Mouse (Mus musculus) 3T3-L1 (cell line): Measurements from ENCODE around the gene Ap1b1.

Experiments
- DNase-seq: peaks from one replicate; pipeline ENCODE4 v3.0.0-alpha.2; 2015; ENCODE audit warnings: low read depth, low spot score

Ap1b1 gene

GRCm38 (mm10) chr11:5035421-5035820 is 48.8 kb downstream of the Ap1b1 start:
- no peak for DNase-seq

GRCm38 (mm10) chr11:5037146-5037854 is 50.7 kb downstream of the Ap1b1 start:
- no peak for DNase-seq

- no peak for DNase-seq
These were observed 54.0 kb downstream of the Ap1b1 start for GRCm38 (mm10) chr11:5040585-5040984.

- no peak for DNase-seq
These were observed 54.6 kb downstream of the Ap1b1 start for GRCm38 (mm10) chr11:5041144-5041780.

GRCm38 (mm10) chr11:5042645-5043381 is 56.2 kb downstream of the Ap1b1 start:
- DNase-seq, result no peak

GRCm38 (mm10) chr11:5046321-5046926 is 59.8 kb downstream of the Ap1b1 start:
- peak; percentile 9 for DNase-seq

GRCm38 (mm10) chr11:5051629-5052028 is 65.0 kb downstream of the Ap1b1 start:
- no peak for DNase-seq

- DNase-seq, result no peak
These were observed 65.7 kb downstream of the Ap1b1 start for GRCm38 (mm10) chr11:5052200-5052854.

- peak; percentile 26 for DNase-seq
These were observed 67.5 kb downstream of the Ap1b1 start for GRCm38 (mm10) chr11:5054151-5054550.

- no peak for DNase-seq
These were observed 68.2 kb downstream of the Ap1b1 start for GRCm38 (mm10) chr11:5054874-5055273.

GRCm38 (mm10) chr11:5055945-5056938 is 69.6 kb downstream of the Ap1b1 start:
- DNase-seq, result no peak

GRCm38 (mm10) chr11:5057064-5057463 is 70.4 kb downstream of the Ap1b1 start:
- no peak for DNase-seq

GRCm38 (mm10) chr11:5057541-5057855 is 70.9 kb downstream of the Ap1b1 start:
- no peak for DNase-seq

GRCm38 (mm10) chr11:5057856-5058641 is 71.4 kb downstream of the Ap1b1 start, which contains the start of gene Rasl10a:
TSS of gene Rasl10a (plus strand) at chr11:5058128.
- no peak for DNase-seq

GRCm38 (mm10) chr11:5058783-5059182 is 72.2 kb downstream of the Ap1b1 start:
- no peak for DNase-seq

- DNase-seq, result no peak
These were observed 72.6 kb downstream of the Ap1b1 start for GRCm38 (mm10) chr11:5059230-5059629.

- DNase-seq, result no peak
These were observed 73.1 kb downstream of the Ap1b1 start for GRCm38 (mm10) chr11:5059704-5060156.

- DNase-seq, result no peak
These were observed 74.3 kb downstream of the Ap1b1 start for GRCm38 (mm10) chr11:5060756-5061412.
